Mouse (Mus musculus) frontal cortex, adult (tissue): ENCODE measurements at regions not wholly inside any gene's neighbourhood (a gene's known extent, or its start where the extent isn't known, plus 50 kb on each side); places are given as distances from the start of the nearest gene placed in this dataset.

Source experiments
- ATAC-seq: cut with Nextera tagmentation; 2 replicates; pipeline ENCODE4 v1.9.2; 2017; ENCODE audit warnings: mild to moderate bottlenecking, moderate library complexity, mixed read lengths; ENCODE audit not compliant: low TSS enrichment

GRCm38 (mm10) chr9:61226596-61227384, 145.4 kb upstream of the Tle3 start:
- no peak for ATAC-seq

- no peak for ATAC-seq
These were observed 144.5 kb upstream of the Tle3 start for GRCm38 (mm10) chr9:61227492-61228229.

GRCm38 (mm10) chr9:61228230-61228631, 143.9 kb upstream of the Tle3 start:
- no peak for ATAC-seq

- no peak for ATAC-seq
These were observed 141.9 kb upstream of the Tle3 start for GRCm38 (mm10) chr9:61230306-61230705.

GRCm38 (mm10) chr9:61232630-61233029, 139.5 kb upstream of the Tle3 start:
- ATAC-seq = no peak

GRCm38 (mm10) chr9:61233251-61233650, 138.9 kb upstream of the Tle3 start:
- ATAC-seq = no peak

GRCm38 (mm10) chr9:61235653-61236610, 136.2 kb upstream of the Tle3 start:
- ATAC-seq = 0 out of 2 replicates have a peak, but pooled peaks have one; percentile 20

GRCm38 (mm10) chr9:61238687-61239250, 133.4 kb upstream of the Tle3 start:
- ATAC-seq = no peak

- ATAC-seq = no peak
These were observed 132.8 kb upstream of the Tle3 start for GRCm38 (mm10) chr9:61239328-61239727.

GRCm38 (mm10) chr9:61241442-61241841, 130.7 kb upstream of the Tle3 start:
- no peak for ATAC-seq

- ATAC-seq = no peak
These were observed 129.9 kb upstream of the Tle3 start for GRCm38 (mm10) chr9:61242167-61242860.

- ATAC-seq = no peak
These were observed 128.9 kb upstream of the Tle3 start for GRCm38 (mm10) chr9:61243289-61243688.

GRCm38 (mm10) chr9:61249691-61250425, 122.3 kb upstream of the Tle3 start:
- ATAC-seq = no peak

- no peak for ATAC-seq
These were observed 120.6 kb upstream of the Tle3 start for GRCm38 (mm10) chr9:61251606-61252005.

- ATAC-seq = no peak
These were observed 118.4 kb upstream of the Tle3 start for GRCm38 (mm10) chr9:61253761-61254160.

- no peak for ATAC-seq
These were observed 114.7 kb upstream of the Tle3 start for GRCm38 (mm10) chr9:61257488-61257887.

GRCm38 (mm10) chr9:61258100-61258499, 114.1 kb upstream of the Tle3 start:
- ATAC-seq = no peak

- no peak for ATAC-seq
These were observed 112.6 kb upstream of the Tle3 start for GRCm38 (mm10) chr9:61259421-61260174.

- ATAC-seq = no peak
These were observed 110.9 kb upstream of the Tle3 start for GRCm38 (mm10) chr9:61261263-61261662.
